Mouse (Mus musculus): Measurements from ENCODE around the gene Isyna1. TPM values are rescaled to one million over a fixed set of nuclear protein-coding genes. Genes with fewer than 3 reads are reported as not detected.
"Not testable (repeated sequence)": the region's sequence is repeated elsewhere in the genome, so short reads cannot be mapped to it uniquely, and the experiment has no call there.

Gene Isyna1
- polyA plus RNA-seq, 1 experiment from 2014 or later = 82.4 TPM

GRCm38 (mm10) chr8:70584606-70585257 lies 9.4 kb upstream of the Isyna1 start:
- whole genome bisulfite sequencing = 87% methylated on average over 9 of the region's 9 CpGs
- Histone ChIP-seq H3K4me1 (ENCODE audit: control insufficient read depth, insufficient read depth, low read length) (no peaks in the 10 kb centered on the region), H3K4me2 (replicated peaks; ENCODE audit: low read depth, low read length) (no peak overlapping the region), H3K27me3 (ENCODE audit: control insufficient read depth, insufficient read depth, low read length) (no peaks in the 10 kb centered on the region), H3K9ac (replicated peaks; ENCODE audit: low read depth, low read length) (no peak overlapping the region), H3K36me3 (ENCODE audit: control insufficient read depth, insufficient read depth, low read length) (peaks cover 64% of the 10 kb centered on the region), H3K9me3 (ENCODE audit: control insufficient read depth, low read depth, low read length) (no peaks in the 10 kb centered on the region), H3K27ac (ENCODE audit: low read length) (no peak overlapping the region), H3K4me3 (ENCODE audit: low read depth, low read length) (no peak overlapping the region)
- no peak for ATAC-seq (ENCODE audit: insufficient number of reproducible peaks, insufficient read depth, low FRiP score, low read depth)

- H3K9ac ChIP-seq (replicated peaks; ENCODE audit: low read depth, low read length) = no peak overlapping the region
- H3K36me3 ChIP-seq (ENCODE audit: control insufficient read depth, insufficient read depth, low read length) = peaks cover 64% of the 10 kb centered on the region
- 35% methylated on average over 7 of the region's 7 CpGs for WGBS
- H3K4me3 ChIP-seq (ENCODE audit: low read depth, low read length) = no peak overlapping the region
- H3K27me3 ChIP-seq (ENCODE audit: control insufficient read depth, insufficient read depth, low read length) = no peaks in the 10 kb centered on the region
- no peaks in the 10 kb centered on the region for H3K4me1 ChIP-seq (ENCODE audit: control insufficient read depth, insufficient read depth, low read length)
- H3K4me2 ChIP-seq (replicated peaks; ENCODE audit: low read depth, low read length) = no peak overlapping the region
- no peak overlapping the region for H3K27ac ChIP-seq (ENCODE audit: low read length)
- H3K9me3 ChIP-seq (ENCODE audit: control insufficient read depth, low read depth, low read length) = no peaks in the 10 kb centered on the region
- ATAC-seq (ENCODE audit: insufficient number of reproducible peaks, insufficient read depth, low FRiP score, low read depth) = peak; percentile 42; the same call in 1 of the 2 replicates
These were observed 8.9 kb upstream of the Isyna1 start for GRCm38 (mm10) chr8:70585258-70585652.

GRCm38 (mm10) chr8:70587955-70588354 lies 6.2 kb upstream of the Isyna1 start:
- not testable (repeated sequence) for H3K9ac ChIP-seq (replicated peaks; ENCODE audit: low read depth, low read length); H3K4me2 ChIP-seq (replicated peaks; ENCODE audit: low read depth, low read length); H3K9me3 ChIP-seq (ENCODE audit: control insufficient read depth, low read depth, low read length); H3K27ac ChIP-seq (ENCODE audit: low read length); H3K4me3 ChIP-seq (ENCODE audit: low read depth, low read length); H3K27me3 ChIP-seq (ENCODE audit: control insufficient read depth, insufficient read depth, low read length); H3K4me1 ChIP-seq (ENCODE audit: control insufficient read depth, insufficient read depth, low read length); ATAC-seq (ENCODE audit: insufficient number of reproducible peaks, insufficient read depth, low FRiP score, low read depth)
- 91% methylated on average over 4 of the region's 4 CpGs for WGBS
- peaks cover 45% of the 10 kb centered on the region for H3K36me3 ChIP-seq (ENCODE audit: control insufficient read depth, insufficient read depth, low read length)

GRCm38 (mm10) chr8:70591569-70591968 lies 2.6 kb upstream of the Isyna1 start:
- Histone ChIP-seq H3K36me3 (ENCODE audit: control insufficient read depth, insufficient read depth, low read length) (peaks cover 22% of the 10 kb centered on the region), H3K27me3 (ENCODE audit: control insufficient read depth, insufficient read depth, low read length) (no peaks in the 10 kb centered on the region), H3K4me3 (ENCODE audit: low read depth, low read length) (no peak overlapping the region), H3K4me1 (ENCODE audit: control insufficient read depth, insufficient read depth, low read length) (peaks cover 13% of the 10 kb centered on the region), H3K9me3 (ENCODE audit: control insufficient read depth, low read depth, low read length) (no peaks in the 10 kb centered on the region), H3K9ac (replicated peaks; ENCODE audit: low read depth, low read length) (no peak overlapping the region), H3K27ac (ENCODE audit: low read length) (peak overlapping the region; percentile 48; the same call in 1 of the 2 replicates), H3K4me2 (replicated peaks; ENCODE audit: low read depth, low read length) (no peak overlapping the region)
- no peak for ATAC-seq (ENCODE audit: insufficient number of reproducible peaks, insufficient read depth, low FRiP score, low read depth)
- 84% methylated on average over 12 of the region's 12 CpGs for WGBS

GRCm38 (mm10) chr8:70593173-70593572 lies 1.0 kb upstream of the Isyna1 start:
- peak overlapping the region; percentile 70; the same call in 1 of the 2 replicates for H3K4me3 ChIP-seq (ENCODE audit: low read depth, low read length)
- H3K9ac ChIP-seq (replicated peaks; ENCODE audit: low read depth, low read length) = no peak overlapping the region; the same call in 1 of the 2 replicates
- peak overlapping the region; percentile 77; the same call in 1 of the 2 replicates for H3K27ac ChIP-seq (ENCODE audit: low read length)
- H3K36me3 ChIP-seq (ENCODE audit: control insufficient read depth, insufficient read depth, low read length) = peaks cover 20% of the 10 kb centered on the region
- H3K9me3 ChIP-seq (ENCODE audit: control insufficient read depth, low read depth, low read length) = no peaks in the 10 kb centered on the region
- no peaks in the 10 kb centered on the region for H3K27me3 ChIP-seq (ENCODE audit: control insufficient read depth, insufficient read depth, low read length)
- 40% methylated on average over 8 of the region's 8 CpGs for WGBS
- H3K4me1 ChIP-seq (ENCODE audit: control insufficient read depth, insufficient read depth, low read length) = peaks cover 25% of the 10 kb centered on the region
- peak overlapping the region; percentile 88 for H3K4me2 ChIP-seq (replicated peaks; ENCODE audit: low read depth, low read length)
- ATAC-seq (ENCODE audit: insufficient number of reproducible peaks, insufficient read depth, low FRiP score, low read depth) = no peak

GRCm38 (mm10) chr8:70594621-70595564 lies 720 bp downstream of the Isyna1 start:
- peak; percentile 3; the same call in 1 of the 2 replicates for ATAC-seq (ENCODE audit: insufficient number of reproducible peaks, insufficient read depth, low FRiP score, low read depth)

GRCm38 (mm10) chr8:70595811-70596210 lies 1.6 kb downstream of the Isyna1 start:
- Histone ChIP-seq H3K27me3 (ENCODE audit: control insufficient read depth, insufficient read depth, low read length) (no peaks in the 10 kb centered on the region), H3K4me1 (ENCODE audit: control insufficient read depth, insufficient read depth, low read length) (peaks cover 50% of the 10 kb centered on the region), H3K27ac (ENCODE audit: low read length) (no peak overlapping the region), H3K4me3 (ENCODE audit: low read depth, low read length) (no peak overlapping the region), H3K9ac (replicated peaks; ENCODE audit: low read depth, low read length) (no peak overlapping the region), H3K4me2 (replicated peaks; ENCODE audit: low read depth, low read length) (no peak overlapping the region), H3K9me3 (ENCODE audit: control insufficient read depth, low read depth, low read length) (no peaks in the 10 kb centered on the region), H3K36me3 (ENCODE audit: control insufficient read depth, insufficient read depth, low read length) (peaks cover 14% of the 10 kb centered on the region; the same call in 1 of the 2 replicates)
- 92% methylated on average over 12 of the region's 12 CpGs for WGBS
- ATAC-seq (ENCODE audit: insufficient number of reproducible peaks, insufficient read depth, low FRiP score, low read depth) = no peak

More at GRCm38 (mm10) chr8:70594621-70595564, 720 bp downstream of the Isyna1 start:
- Histone ChIP-seq H3K36me3 (ENCODE audit: control insufficient read depth, insufficient read depth, low read length) (peaks cover 14% of the 10 kb centered on the region; the same call in 1 of the 2 replicates), H3K4me3 (ENCODE audit: low read depth, low read length) (peak overlapping the region; percentile 70), H3K27me3 (ENCODE audit: control insufficient read depth, insufficient read depth, low read length) (no peaks in the 10 kb centered on the region), H3K9me3 (ENCODE audit: control insufficient read depth, low read depth, low read length) (no peaks in the 10 kb centered on the region), H3K4me2 (replicated peaks; ENCODE audit: low read depth, low read length) (peak overlapping the region; percentile 88), H3K27ac (ENCODE audit: low read length) (peak overlapping the region; percentile 83; the same call in 1 of the 2 replicates), H3K4me1 (ENCODE audit: control insufficient read depth, insufficient read depth, low read length) (peaks cover 40% of the 10 kb centered on the region), H3K9ac (replicated peaks; ENCODE audit: low read depth, low read length) (peak overlapping the region; percentile 65)
- 7% methylated on average over 82 of the region's 82 CpGs for WGBS

GRCm38 (mm10) chr8:70596216-70596615 lies 2.0 kb downstream of the Isyna1 start:
- WGBS = 94% methylated on average over 18 of the region's 18 CpGs
- no peak overlapping the region for H3K4me2 ChIP-seq (replicated peaks; ENCODE audit: low read depth, low read length)

More at GRCm38 (mm10) chr8:70596216-70596615, 2.0 kb downstream of the Isyna1 start:
- Histone ChIP-seq H3K36me3 (ENCODE audit: control insufficient read depth, insufficient read depth, low read length) (peaks cover 14% of the 10 kb centered on the region; the same call in 1 of the 2 replicates), H3K27ac (ENCODE audit: low read length) (no peak overlapping the region), H3K4me1 (ENCODE audit: control insufficient read depth, insufficient read depth, low read length) (peaks cover 54% of the 10 kb centered on the region), H3K9me3 (ENCODE audit: control insufficient read depth, low read depth, low read length) (no peaks in the 10 kb centered on the region), H3K4me3 (ENCODE audit: low read depth, low read length) (no peak overlapping the region), H3K9ac (replicated peaks; ENCODE audit: low read depth, low read length) (no peak overlapping the region), H3K27me3 (ENCODE audit: control insufficient read depth, insufficient read depth, low read length) (no peaks in the 10 kb centered on the region)
- ATAC-seq (ENCODE audit: insufficient number of reproducible peaks, insufficient read depth, low FRiP score, low read depth) = no peak
